Mouse (Mus musculus) adrenal gland, postnatal 25 days (tissue): ENCODE measurements at regions not wholly inside any gene's neighbourhood (a gene's known extent, or its start where the extent isn't known, plus 50 kb on each side); places are given as distances from the start of the nearest gene placed in this dataset.

Source experiments
- DNase-seq: peaks from one replicate; pipeline ENCODE4 v3.0.0; 2021; ENCODE audit warnings: mixed read lengths

DNA sequence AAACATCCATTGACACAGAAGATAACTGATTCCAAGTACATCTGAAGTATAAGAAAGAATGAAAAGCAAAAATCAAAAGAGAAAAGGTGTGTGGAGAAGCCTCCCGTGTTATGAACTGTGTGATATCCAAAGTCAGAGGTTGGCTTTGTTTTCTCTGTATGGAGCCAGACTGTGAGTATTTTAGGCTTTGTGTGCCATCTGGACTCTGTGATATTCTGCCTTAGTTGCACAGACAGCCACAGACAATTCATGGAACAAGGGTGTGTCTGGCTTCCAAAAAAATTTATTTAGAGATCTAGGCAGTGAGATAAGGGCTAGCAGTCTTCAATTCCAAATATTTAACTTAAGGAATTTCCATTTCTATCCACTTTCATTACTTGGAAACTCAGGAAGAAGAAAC, 111.5 kb upstream of the Dpp10 start:
- DNase-seq: no peak

DNA sequence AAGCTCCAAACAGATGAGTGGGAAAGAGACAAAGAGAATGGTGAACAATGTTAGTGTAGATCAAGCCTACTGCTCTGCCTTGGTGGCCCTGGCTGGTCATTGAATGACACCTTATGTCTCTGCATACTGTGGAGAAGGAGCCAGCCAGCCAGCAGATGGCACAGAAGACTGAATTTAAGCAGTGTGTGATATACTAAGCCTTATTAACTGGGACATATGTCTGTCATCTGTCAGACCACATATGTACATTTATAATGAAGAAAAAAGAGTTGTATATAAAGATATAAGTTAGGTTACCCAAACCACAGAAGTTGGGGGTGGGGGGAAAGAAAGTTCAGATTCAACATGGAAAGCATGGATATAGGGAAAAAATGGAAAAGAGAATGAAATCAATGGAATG, 106.7 kb upstream of the Dpp10 start:
- DNase-seq: no peak

DNA sequence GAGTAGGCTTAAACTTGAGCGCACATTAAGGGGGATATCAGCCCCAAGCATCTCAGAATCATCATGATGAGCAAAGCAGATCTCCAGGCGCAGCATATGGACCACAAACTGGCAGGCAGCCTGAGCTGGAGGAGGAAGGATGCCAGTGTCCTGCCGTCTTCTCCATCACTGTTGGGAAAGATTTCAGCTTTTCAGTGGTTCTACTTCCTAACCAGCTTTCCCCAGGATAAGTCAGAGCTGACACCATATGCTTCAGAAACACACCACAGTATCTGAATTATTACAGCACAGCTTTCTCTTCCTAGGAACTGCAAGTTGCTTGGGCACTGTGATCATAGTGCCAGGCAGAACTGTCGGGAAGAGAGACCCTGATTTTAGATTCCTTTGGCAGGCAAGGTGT, 103.2 kb upstream of the Dpp10 start:
- peak; percentile 1 for DNase-seq

DNA sequence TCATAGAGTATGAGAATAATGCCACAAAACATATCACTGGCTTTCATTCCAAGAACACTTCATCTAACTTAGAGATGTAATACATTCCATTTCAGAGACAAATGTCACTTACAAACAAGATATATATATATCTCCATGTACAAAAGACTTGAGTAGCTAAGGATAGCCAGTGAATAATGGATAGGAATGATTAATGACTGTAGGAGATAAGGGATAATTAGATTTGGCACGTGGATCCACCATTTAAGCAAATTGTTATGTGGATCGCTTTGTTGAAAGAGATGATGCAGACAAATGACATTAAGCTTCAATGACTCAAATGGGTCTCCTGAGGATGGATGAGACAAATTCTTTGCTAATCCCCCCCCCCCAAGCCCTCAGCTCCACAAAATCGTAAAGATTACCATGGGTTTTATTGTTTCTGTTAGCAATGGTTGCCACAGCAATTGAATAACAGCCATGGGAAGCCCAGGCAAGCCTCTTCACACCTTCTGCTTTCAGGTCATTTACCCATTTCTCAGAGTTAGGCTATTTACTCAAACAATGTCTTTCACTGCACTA, 59.0 kb upstream of the Dpp10 start:
- no peak for DNase-seq

DNA sequence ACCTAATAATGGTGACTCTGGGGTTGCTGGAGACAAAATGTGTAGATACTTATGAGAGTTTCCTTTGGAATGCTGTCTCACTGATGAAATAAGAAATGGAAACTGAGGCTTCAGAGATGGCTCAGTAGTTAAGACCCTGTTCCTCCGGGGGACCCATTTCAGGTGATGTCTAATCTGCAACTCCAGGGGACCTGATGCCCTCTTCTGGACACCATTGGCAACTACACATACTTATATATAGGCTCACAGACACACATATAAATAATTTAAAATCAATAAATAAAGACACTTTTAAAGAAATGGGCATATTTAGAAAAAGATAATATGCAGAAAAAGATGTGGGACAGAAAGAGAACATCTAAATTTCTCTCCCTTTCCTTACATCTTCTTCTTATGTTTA, 57.7 kb upstream of the Dpp10 start:
- DNase-seq: no peak
